Mouse (Mus musculus) stomach, postnatal 0 days (tissue): ENCODE measurements at regions not wholly inside any gene's neighbourhood (a gene's known extent, or its start where the extent isn't known, plus 50 kb on each side); places are given as distances from the start of the nearest gene placed in this dataset.

Experiments
- ATAC-seq: fragments of 200-750 bp; cut with Nextera tagmentation; 2 replicates; pipeline ENCODE4 v1.8.0; 2017; ENCODE audit not compliant: low FRiP score, low TSS enrichment
- DNase-seq: peaks from one replicate; pipeline ENCODE4 v3.0.0-alpha.2; 2016; ENCODE audit warnings: low spot score
- H3K27ac ChIP-seq: fragments of 300-500 bp; sonication (generic); replicated peaks from 2 replicates; pipeline ENCODE4 v1.5.1; 2014; ENCODE audit warnings: mild to moderate bottlenecking, control low read depth
- H3K27me3 ChIP-seq: fragments of 300-500 bp; sonication (generic); 2 replicates; pipeline ENCODE4 v1.6.1; 2014; ENCODE audit warnings: low read length; ENCODE audit not compliant: control insufficient read depth, insufficient read depth
- H3K36me3 ChIP-seq: fragments of 300-500 bp; sonication (generic); 2 replicates; pipeline ENCODE4 v1.6.1; 2014; ENCODE audit warnings: low read length, mixed read lengths; ENCODE audit not compliant: control insufficient read depth, insufficient read depth
- H3K4me1 ChIP-seq: fragments of 300-500 bp; sonication (generic); replicated peaks from 2 replicates; pipeline ENCODE4 v1.6.1; 2014; ENCODE audit warnings: antibody characterized with exemption; ENCODE audit not compliant: control insufficient read depth, insufficient read depth
- H3K4me2 ChIP-seq: fragments of 300-500 bp; sonication (generic); replicated peaks from 2 replicates; pipeline ENCODE4 v1.6.1; 2014; ENCODE audit warnings: low read depth, mild to moderate bottlenecking, control low read depth, moderate library complexity
- H3K4me3 ChIP-seq: fragments of 300-500 bp; sonication (generic); 2 replicates; pipeline ENCODE4 v1.5.1; 2014; ENCODE audit warnings: low read depth, low read length, control low read depth
- H3K9ac ChIP-seq: fragments of 300-500 bp; sonication (generic); 2 replicates; pipeline ENCODE4 v1.6.1; 2014; ENCODE audit warnings: mild to moderate bottlenecking, low read length, control low read depth, mixed read lengths
- H3K9me3 ChIP-seq: fragments of 300-500 bp; sonication (generic); 2 replicates; pipeline ENCODE4 v1.6.1; 2016; ENCODE audit warnings: low read length; ENCODE audit not compliant: control insufficient read depth
- CTCF ChIP-seq: IDR thresholded peaks from 2 replicates; pipeline ENCODE4 v1.5.1; 2016; ENCODE audit warnings: antibody characterized with exemption, low read depth, mild to moderate bottlenecking, moderate library complexity
- EP300 ChIP-seq: optimal IDR thresholded peaks from 2 replicates; pipeline ENCODE3; 2016; ENCODE audit warnings: antibody characterized with exemption
- WGBS: fragments of 180-500 bp; shearing (Covaris S2); extraction: QIAGEN DNeasy Blood & Tissue Kit; methylation state at CpG from one replicate; pipeline ENCODE4 v1.1.7; 2014; 5-methylcytosine and 5-hydroxymethylcytosine counted together

GRCm38 (mm10) chr6:49759614-49760013 lies 62.9 kb upstream of the Npy start:
- 80% methylated on average over 6 of the region's 6 CpGs for WGBS
- Histone ChIP-seq H3K9me3 (no peaks in the 10 kb centered on the region), H3K9ac (no peak overlapping the region), H3K4me2 (no peak overlapping the region), H3K4me1 (no peaks in the 10 kb centered on the region), H3K36me3 (no peaks in the 10 kb centered on the region), H3K27ac (no peak overlapping the region), H3K27me3 (no peaks in the 10 kb centered on the region), H3K4me3 (no peak overlapping the region)
- TF ChIP-seq EP300 (no peak), CTCF (no peak)
- DNase-seq (no peak), ATAC-seq (no peak)

DNA sequence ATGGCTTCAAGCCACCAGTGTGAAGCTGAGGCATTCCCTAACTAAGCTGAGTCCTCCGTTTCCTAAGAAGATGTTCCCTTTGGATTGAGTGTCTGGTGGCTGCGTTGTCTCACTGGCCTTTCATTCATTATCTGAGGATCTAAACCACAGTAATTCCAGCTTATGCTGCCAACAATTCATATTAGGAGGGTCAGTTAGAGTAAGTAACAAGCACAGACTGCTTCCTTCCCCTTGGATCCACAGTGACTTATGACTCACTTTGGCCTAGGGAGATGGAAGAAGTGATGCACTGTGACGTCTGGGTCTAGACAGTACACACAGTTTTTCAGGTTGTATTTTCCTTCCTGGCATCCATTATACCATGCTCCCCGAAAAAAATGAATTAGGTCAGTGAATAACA lies 57.8 kb upstream of the Npy start:
- Histone ChIP-seq H3K9me3 (no peaks in the 10 kb centered on the region), H3K9ac (no peak overlapping the region), H3K4me3 (no peak overlapping the region), H3K27ac (no peak overlapping the region), H3K4me2 (no peak overlapping the region), H3K4me1 (no peaks in the 10 kb centered on the region), H3K36me3 (no peaks in the 10 kb centered on the region), H3K27me3 (no peaks in the 10 kb centered on the region)
- ATAC-seq (no peak), DNase-seq (no peak)
- 74% methylated on average over 4 of the region's 4 CpGs for WGBS
- no peak for TF ChIP-seq CTCF
- TF ChIP-seq EP300, result no peak

DNA sequence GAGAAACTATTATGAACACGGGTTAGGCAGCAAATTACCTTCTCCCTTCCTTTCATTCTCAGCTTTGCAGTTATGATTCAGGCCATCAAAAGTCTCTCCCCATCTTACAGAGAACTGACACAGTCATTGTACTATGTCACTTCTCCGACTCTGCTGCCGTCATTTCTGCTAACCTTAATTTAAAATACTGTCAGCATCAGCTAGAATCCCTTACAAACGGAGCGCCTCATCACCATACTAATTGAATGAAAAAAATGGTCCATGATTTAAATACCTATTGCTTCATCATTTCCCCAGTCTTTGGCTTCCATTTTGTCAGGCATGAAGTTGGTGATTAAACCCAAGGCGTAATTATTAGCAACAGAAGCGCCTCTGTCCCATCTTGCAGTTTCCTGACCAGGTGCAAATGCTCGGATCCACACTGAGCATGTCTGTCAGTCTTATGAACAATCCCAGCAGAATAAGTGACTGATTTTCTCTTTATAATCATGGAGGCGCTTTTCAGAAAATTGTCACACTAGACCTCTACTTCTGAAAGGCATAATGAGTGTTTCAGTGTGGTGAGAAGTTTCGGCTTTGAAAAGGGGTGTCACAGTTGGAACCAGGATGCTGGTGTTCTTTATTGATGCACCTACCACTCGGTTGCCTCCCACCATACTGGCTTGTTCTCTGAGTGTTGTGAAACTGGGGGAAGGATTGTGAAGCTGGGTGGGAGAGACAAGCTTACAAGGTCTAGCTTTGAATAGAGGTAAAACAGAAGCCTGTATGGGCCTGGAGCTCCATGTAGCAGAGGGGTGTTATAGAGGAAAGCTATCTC lies 52.4 kb upstream of the Npy start:
- no peaks in the 10 kb centered on the region for H3K4me1 ChIP-seq

More for the DNA sequence above, 52.4 kb upstream of the Npy start:
- WGBS, result 82% methylated on average over 11 of the region's 11 CpGs
- Histone ChIP-seq H3K4me3 (no peak overlapping the region), H3K9ac (no peak overlapping the region), H3K27ac (no peak overlapping the region), H3K36me3 (no peaks in the 10 kb centered on the region), H3K9me3 (no peaks in the 10 kb centered on the region), H3K27me3 (no peaks in the 10 kb centered on the region), H3K4me2 (no peak overlapping the region)
- no peak for DNase-seq
- no peak for TF ChIP-seq CTCF
- no peak for TF ChIP-seq EP300
- ATAC-seq, result no peak
